Mouse (Mus musculus) left cerebral cortex, adult 2 months (tissue): ENCODE measurements around the gene Ahdc1. TPM values are rescaled to one million over a fixed set of nuclear protein-coding genes. Genes with fewer than 3 reads are reported as not detected.

Experiments
- DNase-seq, 2 experiments: peaks; one replicate each; pipeline ENCODE4 v3.0.0; 2021 to 2022; ENCODE audit warnings: low spot score in 2 of 2, mixed read lengths in 1 of 2; ENCODE audit errors: extremely low spot score in 1 of 2
- H3K27ac ChIP-seq: fragments of 200-600 bp; 2 replicates; pipeline ENCODE4 v1.8.1; 2022
- H3K4me3 ChIP-seq: fragments of 200-600 bp; 2 replicates; pipeline ENCODE4 v1.8.1; 2022
- CTCF ChIP-seq: fragments of 200-600 bp; IDR thresholded peaks from 2 replicates; pipeline ENCODE4 v1.8.1; 2022; ENCODE audit warnings: antibody characterized with exemption, mild to moderate bottlenecking, moderate library complexity
- intact Hi-C: fragments of 180-260 bp; cut with DNase I; formaldehyde crosslinking; loops from one replicate; pipeline ENCODE4 v1.15.1; 2025
- total RNA-seq, 2 experiments: library from RNA; stranded (reverse); gene quantifications; 2 replicates each; pipeline ENCODE4 v1.2.3; 2021

The Ahdc1 gene
- total RNA-seq, 2 experiments from 2014 or later = 108 to 132 TPM

DNA sequence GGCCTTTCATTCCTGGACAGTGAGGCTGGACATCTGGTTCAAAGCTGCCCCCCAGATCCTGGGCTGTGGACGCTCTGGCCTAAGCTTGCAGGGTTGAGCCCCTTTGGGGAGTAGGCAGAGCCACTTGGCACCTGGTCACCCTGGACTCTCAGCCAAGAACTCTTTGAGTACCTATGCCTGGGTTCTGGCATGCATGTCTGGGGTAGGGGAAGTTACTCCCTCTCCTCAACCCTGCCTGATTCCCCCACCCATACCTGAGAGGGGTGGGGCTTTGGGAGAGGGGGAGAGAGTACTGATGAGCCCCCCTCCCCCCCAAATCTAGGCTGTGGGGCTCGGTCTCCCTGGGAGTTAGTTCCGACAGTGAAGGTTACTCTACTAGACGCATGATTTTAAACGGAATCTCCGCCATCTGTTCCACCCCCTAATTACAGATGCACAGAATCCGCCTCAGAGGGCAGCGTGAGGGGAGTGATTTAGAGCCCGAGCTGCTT is 10.2 kb downstream of the Ahdc1 start:
- no peak for DNase-seq
- no peak overlapping the region for H3K27ac ChIP-seq

GRCm38 (mm10) chr4:133022217-133022616 is 11.2 kb downstream of the Ahdc1 start:
- TF ChIP-seq CTCF = no peak
- intact Hi-C loops = no loop called here
- DNase-seq = no peak
- Histone ChIP-seq H3K4me3 (peak overlapping the region; percentile 23; the same call in 1 of the 2 replicates), H3K27ac (no peak overlapping the region; the same call in 1 of the 2 replicates)

More for the DNA sequence above, 10.2 kb downstream of the Ahdc1 start:
- no peak for TF ChIP-seq CTCF
- intact Hi-C loops = no loop called here
- H3K4me3 ChIP-seq = 0 out of 2 replicates have a peak overlapping the region, but pooled peaks have one; percentile 4

DNA sequence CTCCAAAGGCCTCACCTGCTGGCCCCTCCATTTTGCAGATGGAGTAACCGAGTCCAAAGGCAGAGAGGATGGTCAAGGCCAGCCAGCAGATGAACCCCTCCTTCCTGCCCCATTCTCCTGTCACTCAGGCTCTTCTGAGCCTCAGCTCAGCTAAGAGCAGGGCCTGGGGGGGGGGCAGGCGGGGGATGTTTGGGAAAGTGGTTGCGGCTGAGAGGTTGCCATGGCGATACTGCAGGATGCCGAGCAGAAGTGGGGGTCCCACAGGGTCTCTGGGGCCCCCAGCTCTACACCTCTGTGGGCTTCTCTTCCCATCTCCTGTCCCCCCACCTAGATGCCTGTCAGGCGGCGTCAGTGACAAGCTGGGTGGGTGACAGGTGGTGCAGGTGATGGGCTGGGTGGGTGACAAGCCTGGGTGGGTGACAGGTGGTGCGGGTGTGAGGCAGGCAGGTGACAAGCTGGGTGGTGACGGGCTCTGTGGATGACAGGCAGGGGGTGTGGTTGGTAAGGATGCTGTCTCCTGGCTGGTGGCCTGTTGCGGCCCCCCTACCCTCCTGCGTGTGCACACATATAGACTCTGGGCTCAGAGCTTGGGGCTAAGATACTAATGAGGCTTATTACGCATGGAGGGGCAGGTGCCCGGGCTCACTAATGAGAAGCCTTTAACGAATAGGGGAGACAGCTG is 12.0 kb downstream of the Ahdc1 start:
- no peak for TF ChIP-seq CTCF
- no peak overlapping the region for H3K27ac ChIP-seq
- DNase-seq = peak in 1 of 2 experiments; percentile 12
- H3K4me3 ChIP-seq = no peak overlapping the region
- intact Hi-C loops = no loop called here

DNA sequence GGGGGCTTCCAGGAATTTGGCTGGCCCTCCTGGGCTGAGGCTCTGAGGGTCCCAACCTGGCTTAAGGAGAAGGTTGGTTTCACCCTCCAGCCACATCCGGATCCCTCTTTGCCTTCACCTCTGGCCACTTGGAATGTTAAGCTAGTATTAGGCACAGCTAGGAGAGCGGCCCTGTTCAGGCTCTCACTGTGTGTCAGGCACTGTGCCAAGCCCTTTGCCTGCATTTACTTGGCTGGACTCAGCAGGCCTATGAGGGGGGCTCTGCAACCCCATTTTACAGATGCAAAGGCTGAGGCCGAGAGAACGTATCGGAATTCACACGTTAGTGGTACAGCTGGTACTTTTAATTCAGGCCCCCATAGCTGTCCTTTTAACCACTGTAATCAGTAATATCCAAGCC is 12.6 kb downstream of the Ahdc1 start:
- no peak overlapping the region for H3K27ac ChIP-seq
- DNase-seq = no peak

GRCm38 (mm10) chr4:133024404-133024803 is 13.3 kb downstream of the Ahdc1 start:
- intact Hi-C loops = no loop called here
- Histone ChIP-seq H3K27ac (peak overlapping the region; percentile 12; the same call in 1 of the 2 replicates), H3K4me3 (no peak overlapping the region)
- TF ChIP-seq CTCF = no peak
- DNase-seq = no peak

More for the DNA sequence above, 12.6 kb downstream of the Ahdc1 start:
- H3K4me3 ChIP-seq = no peak overlapping the region
- intact Hi-C loops = no loop called here
- no peak for TF ChIP-seq CTCF

GRCm38 (mm10) chr4:133024969-133025685 is 14.1 kb downstream of the Ahdc1 start:
- Histone ChIP-seq H3K4me3 (no peak overlapping the region), H3K27ac (peak overlapping the region; percentile 54; the same call in 1 of the 2 replicates)
- TF ChIP-seq CTCF = no peak
- DNase-seq = no peak
- intact Hi-C loops = no loop called here

DNA sequence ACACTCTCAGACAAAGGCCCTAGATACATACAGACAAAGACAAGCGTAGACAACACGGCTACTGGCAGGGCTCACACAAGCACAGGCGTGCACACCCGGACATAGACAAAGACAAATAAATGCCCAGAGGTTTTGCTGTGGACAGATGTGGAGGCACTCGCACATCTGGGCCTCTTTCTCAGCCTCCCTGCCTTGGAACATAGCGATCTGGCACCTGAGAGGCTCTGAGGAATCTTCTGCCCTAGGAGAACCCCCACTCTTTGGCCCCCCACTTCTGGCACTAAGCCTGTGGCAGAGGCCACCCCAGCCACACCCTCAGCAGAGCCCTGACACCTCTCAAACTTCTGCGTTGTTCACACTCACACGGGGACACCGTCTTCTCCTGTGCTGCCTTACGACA is 15.2 kb downstream of the Ahdc1 start:
- intact Hi-C loops = no loop called here
- DNase-seq = no peak
- Histone ChIP-seq H3K27ac (no peak overlapping the region), H3K4me3 (no peak overlapping the region)
- TF ChIP-seq CTCF = no peak

GRCm38 (mm10) chr4:133026826-133027375 is 15.8 kb downstream of the Ahdc1 start:
- Histone ChIP-seq H3K27ac (no peak overlapping the region), H3K4me3 (no peak overlapping the region)
- DNase-seq = no peak
- intact Hi-C loops = no loop called here
- peak; percentile 30 for TF ChIP-seq CTCF

DNA sequence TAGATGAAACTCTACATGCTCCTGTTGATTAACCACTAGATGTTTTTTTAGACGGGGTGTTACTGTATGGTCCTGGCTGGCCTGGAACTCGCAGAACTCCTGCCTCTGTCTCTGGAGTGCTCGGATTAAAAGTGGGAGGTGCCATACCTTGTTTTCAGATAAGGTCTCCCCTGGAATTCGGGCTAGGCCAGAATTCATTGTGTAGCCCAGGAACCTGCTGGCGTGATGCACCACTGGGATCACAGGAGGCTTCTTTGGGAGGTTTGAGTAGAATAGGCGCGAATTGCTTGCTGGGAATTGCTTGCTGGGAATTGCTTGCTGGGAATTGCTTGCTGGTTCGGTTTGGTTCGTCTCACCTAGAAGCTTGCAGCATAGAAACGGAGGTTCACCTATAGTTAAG is 16.7 kb downstream of the Ahdc1 start:
- DNase-seq = no peak
- intact Hi-C loops = no loop called here
- no peak for TF ChIP-seq CTCF
- Histone ChIP-seq H3K4me3 (no peak overlapping the region), H3K27ac (no peak overlapping the region)

DNA sequence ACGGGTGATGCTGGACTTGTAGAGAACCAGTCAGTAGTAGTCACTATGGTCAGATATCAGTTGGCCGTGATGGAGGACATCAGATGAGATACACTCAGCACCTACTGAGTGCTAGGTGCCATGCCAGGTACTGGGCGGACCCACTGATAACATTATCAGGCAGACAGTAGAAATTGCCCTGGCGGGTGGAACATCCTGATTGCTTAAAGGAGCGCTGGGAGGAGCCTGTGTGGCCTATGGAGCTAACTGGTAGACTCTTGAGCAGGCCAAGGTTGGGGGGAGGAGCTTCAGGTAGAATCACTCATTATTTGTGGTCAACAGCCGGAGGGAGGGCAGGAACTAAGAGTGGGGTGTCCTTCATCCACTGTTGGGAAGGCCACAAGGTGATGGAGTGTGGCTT is 17.1 kb downstream of the Ahdc1 start:
- intact Hi-C loops = no loop called here
- no peak for DNase-seq
- no peak overlapping the region for H3K4me3 ChIP-seq
- H3K27ac ChIP-seq = no peak overlapping the region
- no peak for TF ChIP-seq CTCF

- TF ChIP-seq CTCF = no peak
- no peak for DNase-seq
- no peak overlapping the region for H3K4me3 ChIP-seq
- intact Hi-C loops = no loop called here
- no peak overlapping the region for H3K27ac ChIP-seq
Observed at GRCm38 (mm10) chr4:133028875-133029274, 17.8 kb downstream of the Ahdc1 start.
